Mouse (Mus musculus): ENCODE measurements around the gene Gm45021.

DNA sequence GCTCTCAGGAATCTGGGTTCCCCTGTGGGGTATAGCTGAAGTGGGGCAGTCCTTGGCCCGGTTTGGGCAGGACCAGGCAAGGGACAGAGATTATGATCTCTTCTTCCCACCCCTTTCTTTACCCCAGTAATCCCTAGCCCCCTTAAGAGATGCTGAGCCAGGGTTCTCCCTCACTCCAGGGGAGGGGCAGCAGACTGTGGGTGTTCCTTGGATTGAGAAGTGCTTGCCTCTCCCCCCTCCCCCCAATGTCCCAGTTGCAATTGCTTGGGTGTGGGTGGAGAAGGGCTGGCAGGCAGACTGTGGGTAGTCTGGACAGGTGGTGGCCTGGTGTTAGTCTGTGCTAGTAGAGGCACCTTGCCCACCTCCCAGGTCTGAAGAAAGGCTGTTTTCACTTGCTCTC is 5.9 kb downstream of the Gm45021 start:
- no peak for TF ChIP-seq CTCF (IDR thresholded peaks at IDR 0.05; ENCODE audit: extremely low read depth, insufficient read depth, low read length)
- TF ChIP-seq POLR2A (IDR thresholded peaks at IDR 0.05; ENCODE audit: extremely low read depth, insufficient read depth, low read length), result no peak
